Mouse (Mus musculus) fibroblast of lung, adult 2 months (primary cell): Measurements from ENCODE around the gene Wdpcp.
"Not testable (repeated sequence)": the region's sequence is repeated elsewhere in the genome, so short reads cannot be mapped to it uniquely, and the experiment has no call there.

Experiments used
- DNase-seq: peaks from one replicate; pipeline ENCODE4 v3.0.0-alpha.2; 2011; ENCODE audit warnings: low read depth

The Wdpcp gene

DNA sequence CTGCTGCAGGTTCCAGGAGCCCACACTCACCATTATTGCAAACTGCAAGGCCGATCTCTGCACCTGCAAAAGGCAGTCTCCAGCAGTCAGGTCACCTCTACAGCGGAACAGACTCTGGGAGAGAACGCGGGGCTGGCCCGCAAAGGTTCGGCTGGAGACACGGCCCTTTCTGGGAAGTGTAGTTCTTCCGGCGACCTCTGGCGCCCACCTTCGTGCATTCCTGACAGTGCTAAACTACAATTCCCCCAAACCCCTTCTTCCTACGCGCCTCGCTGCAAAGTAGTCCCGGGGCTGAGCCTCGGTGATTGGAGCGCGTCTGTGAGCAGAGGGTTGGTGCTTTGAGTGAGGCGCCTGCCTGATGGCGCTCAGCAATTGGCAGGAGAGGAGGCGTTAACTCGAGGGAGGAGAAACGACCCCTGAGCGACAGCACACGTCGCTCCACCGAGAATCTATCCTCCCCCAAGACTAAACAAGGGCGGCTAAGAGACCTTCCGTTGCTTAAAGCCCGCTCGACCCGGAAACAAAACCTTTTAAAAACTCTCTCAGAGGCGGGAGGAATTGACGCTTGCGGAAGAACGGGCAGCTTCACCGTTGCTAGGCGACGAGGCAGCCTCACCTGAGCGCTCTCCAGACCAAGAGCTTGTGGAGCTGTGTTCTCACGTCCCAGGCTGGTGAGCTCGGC lies at the start of gene Wdpcp, which contains the start of gene Mdh1:
Gene Wdpcp, plus strand, starts transcription at position 536 of the 682 bp plus-strand sequence.
Gene Mdh1, minus strand, starts transcription at position 668 of the 682 bp plus-strand sequence.
- peak; percentile 100 for DNase-seq

DNA sequence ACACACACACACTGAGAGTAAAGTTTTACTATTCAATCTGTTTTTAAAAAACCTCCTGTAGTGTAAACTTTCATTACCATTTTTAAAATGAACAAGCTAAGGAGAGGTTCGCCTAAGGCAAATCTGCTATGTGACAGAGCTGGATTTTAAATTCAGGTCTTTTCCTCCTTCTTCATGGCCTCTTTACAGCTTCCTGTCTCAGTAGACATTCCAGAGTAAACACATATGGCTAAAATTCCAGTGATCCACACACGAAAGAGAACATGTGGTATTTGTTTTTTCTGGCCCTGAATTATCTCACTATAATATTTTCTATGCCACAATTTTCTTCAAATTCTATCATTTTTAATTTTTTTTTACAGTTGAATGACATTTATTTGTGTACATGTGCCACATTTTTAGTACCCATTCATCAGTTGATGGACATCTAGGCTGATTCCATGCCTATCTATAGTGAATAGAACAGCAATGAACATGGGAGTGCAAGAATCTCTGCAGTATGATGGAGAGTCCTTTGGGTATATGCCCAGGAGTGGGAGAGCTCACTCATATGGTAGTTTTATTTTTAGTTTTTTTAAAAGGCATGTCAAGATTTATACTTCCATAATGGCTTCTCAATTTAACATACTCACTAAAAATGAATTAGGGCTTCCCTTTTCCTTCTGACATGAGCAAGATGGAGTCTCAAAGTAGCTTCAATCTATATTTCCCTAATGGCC lies 43.2 kb upstream of the Wdpcp start:
- DNase-seq, result no peak

DNA sequence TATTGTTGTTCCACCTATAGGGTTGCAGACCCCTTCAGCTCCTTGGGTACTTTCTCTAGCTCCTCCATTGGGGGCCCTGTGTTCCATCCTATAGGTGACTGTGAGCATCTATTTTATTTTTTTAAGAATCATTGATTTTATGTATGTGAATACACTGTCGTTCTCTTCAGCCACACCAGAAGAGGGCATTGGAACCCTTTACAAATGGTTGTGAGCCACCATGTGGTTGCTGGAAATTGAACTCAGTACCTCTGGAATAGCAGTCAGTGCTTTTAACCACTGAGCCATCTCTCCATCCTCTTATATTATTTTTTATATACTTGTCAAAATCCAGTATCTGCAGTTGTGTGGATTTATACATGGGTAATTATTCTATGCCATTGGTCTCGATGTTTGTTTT lies 41.2 kb upstream of the Wdpcp start:
- not testable (repeated sequence) for DNase-seq

DNA sequence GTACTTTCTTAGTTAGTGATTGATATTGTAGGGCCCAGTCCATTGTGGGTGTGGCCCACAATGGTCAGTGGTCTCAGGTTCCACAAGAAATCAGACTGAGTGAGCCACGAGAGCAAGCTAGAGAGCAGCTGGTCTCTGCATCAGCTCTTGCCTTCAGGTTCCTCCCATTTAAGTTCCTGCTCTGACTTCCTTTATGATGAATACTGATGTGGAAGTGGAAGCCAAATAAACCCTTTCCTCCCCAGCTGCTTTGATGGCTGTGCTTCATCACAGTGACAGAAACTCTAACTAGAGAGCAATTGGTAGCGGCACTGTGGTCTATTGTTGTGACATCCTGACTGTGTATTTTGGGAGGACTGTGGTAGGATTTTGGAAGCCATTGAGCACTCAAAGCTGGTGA lies 32.0 kb upstream of the Wdpcp start:
- no peak for DNase-seq

DNA sequence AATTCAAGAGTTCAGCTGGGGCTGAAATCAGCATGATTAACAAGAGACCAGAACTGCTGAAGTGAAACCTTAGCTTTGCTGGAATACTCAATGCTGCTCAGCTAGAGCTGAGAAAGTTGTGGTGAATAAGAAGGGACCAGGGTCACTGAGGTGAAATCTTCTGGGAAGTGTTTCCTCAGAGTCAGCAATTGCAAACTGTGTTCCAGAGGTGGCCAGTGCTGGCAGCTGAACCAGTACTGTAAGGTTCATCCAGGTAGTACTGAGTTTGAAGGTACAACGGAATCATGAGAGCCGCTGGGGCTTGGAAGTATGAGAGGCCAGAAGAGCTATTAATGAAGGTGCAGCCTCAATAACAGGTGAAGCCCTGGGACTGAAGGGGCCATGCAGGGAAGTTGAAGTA lies 31.4 kb upstream of the Wdpcp start:
- DNase-seq, result no peak

DNA sequence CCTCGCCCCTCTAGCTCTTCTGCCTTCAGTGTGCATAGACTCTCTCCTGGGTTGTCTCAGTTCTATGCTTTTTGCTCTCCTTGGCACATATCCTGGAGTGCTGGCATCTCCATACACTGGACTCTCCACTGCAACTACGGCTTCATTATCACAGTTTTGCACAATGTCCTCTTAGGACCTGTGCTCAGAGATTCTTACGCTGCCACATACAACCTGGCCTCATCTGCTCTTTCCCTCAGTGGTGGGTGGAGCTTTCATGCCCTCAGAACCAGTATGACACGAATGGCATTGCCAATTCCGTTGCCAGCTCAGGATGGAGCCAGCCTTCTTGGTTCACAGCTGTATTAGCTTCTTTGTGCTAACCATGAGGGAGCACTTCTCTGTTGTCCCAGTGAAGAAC lies 29.3 kb upstream of the Wdpcp start:
- no peak for DNase-seq

DNA sequence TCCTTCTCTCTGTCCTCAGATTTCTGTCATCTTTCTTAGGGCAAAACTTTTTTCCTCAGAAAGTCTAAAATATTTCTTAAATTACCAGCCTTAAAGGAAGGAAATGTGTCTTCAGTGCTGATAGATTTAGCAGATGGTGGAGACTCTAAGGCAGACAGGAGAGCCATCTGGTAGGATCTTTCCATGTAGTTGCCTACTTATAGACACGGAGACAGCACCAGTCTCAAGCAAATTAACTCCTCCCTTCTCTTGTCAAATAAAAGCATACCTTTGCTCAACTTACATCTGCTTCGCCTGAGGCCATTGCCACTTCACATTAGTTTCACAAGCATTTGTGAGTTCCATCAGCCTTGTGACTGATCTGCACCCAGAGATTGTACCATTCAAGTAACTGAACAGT lies 27.0 kb upstream of the Wdpcp start:
- no peak for DNase-seq

DNA sequence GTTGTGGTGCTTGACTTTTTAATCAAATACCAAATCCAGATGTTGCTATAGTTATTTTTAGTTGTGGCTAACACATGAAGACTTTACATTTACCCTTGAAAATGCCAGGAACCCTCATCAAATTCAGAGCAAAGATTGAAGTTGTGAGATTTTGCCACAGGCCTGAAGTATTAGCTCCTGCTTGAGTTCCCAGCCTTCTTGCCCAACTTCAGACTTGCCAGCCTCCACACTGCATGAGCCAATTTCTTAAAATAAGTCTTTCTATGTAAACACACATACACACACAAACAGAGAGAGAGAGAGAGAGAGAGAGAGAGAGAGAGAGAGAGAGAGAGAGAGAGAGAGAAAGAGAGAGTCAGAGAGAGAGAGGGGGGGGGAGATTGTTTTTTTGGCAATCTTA lies 26.1 kb upstream of the Wdpcp start:
- no peak for DNase-seq

DNA sequence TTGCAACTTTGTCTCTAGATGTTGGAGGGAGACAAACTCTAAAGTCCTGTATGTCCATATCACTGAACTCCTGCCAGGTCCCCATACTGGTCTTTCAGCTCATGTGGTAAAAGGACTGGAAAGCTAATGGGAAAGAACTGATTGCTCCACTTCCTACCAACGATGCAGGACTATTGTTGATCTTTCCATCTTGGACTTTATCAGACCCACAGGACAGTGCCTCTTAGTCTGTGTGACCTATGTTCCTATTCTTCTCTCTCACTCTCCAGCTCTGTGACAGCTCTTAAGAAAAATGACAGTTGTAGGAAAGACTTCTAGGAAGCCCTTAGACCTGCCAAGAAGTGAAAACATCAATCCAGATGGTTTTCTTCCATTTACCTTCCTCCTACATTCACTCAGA lies 25.4 kb upstream of the Wdpcp start:
- DNase-seq, result no peak

DNA sequence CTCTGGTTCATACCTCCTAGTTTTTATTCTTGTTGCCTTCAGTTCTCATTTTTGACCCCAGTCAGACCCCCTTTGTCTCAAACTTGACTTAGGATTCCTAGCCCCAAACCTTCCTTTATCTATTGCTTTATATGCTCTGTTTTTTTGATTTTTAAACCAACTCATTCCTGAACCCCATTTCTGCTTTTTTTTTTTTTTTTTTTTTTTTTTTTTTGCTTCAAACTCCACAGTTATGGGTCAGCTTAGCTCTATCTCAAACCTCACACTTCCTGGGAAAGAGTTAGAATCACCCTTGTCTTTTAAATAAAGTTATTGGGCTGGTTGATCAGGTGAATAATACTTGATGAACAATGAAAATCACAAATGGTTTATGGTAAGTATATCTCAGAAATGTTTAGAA lies 24.5 kb upstream of the Wdpcp start:
- DNase-seq, result no peak

DNA sequence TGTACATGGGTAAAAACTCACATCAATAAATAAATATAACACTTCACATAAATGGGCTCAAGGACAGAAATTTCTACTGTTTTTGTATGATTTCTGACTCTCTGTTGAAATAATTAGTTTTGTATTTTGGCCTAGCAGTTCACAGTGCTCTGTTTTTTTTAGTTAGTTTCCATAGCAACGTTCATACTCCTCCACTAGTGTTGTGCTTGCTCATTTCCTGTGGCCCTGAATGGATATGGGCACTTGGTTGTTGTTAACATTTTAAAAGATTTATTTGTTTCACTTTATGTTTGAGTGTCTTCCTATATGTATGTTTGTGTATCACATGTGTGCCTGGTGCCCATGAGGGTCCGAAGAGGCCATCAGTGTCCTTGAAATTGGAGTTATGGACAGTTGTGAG lies 23.0 kb upstream of the Wdpcp start:
- no peak for DNase-seq

DNA sequence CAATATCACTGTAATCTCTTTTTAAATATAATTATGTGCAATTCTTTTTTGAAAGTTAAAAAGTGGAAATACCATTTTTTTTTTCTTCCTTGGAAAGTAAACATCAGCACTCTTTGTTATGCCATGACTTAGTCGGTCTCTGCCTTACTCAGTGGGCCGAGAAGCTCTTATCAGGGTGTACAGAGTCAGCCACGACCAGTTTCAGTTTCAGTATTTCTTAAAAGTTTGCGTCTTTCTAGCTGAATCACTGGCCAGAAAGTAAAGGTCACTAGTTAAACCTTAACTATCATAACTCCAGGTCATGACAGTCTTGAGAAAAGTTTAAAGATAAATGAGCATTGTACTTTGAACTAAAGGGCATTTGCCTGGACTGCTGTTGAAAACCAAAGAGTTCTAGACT lies 22.3 kb upstream of the Wdpcp start:
- DNase-seq, result no peak

DNA sequence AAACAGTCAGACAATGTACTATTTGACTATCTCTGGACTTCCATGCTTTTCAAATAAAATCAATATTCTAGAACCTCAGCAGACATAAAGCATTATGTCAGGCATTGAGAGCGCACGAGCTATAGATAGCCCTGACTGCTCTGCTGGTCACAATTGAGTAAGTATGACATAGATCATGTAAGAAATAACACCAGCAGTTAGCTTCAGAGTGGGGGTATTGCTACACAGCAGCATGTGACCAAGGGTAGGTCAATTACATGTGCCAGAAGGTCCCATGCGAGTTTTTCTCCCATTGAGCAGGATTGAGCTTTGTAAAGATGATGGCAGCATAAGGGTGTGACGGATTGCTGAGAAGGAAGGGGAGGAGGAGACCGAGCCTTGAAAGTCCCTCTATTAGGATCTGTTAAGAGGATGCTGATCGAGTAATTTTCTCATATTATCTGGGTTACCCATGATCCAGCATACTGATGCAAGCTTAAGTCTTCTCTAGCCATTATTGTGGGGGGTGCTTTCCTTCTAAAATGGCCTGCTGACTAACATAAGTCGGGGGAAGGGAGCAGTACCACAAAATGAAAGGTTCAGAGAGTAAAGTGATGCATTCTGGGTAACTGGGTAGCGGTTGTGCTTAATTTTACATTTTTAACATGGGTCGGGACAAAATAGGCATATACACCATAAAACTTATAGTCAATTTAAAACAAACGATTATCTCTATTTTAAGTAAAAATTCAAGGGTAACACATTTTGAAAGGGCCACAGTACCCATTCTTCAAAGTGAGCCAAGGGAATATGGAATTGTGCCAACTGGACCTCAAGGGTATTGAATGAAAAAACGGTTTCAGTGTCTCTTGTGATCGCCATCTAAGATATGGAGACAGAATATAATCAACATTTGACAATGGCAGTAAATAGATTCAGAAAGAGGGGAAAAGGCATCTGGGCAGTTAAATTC lies 21.5 kb upstream of the Wdpcp start:
- no peak for DNase-seq

DNA sequence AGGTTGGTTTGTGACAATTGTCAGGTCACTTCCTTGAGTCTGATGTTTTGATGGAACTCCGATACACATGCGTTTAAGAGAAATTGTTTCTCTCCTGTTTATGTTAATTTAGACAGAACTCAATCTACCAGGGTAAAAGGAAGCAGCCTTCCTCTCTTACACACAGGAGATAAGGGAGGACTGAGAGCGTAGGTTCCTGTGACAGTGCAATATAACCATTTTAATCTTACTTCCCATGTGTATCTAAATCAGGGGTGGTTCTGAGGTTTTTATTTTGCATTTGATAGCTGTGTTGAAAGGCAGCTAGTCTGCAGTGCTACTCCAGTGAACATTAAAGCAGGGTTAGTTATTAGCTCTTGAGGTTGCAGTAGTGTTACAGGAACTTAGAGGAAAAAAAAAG lies 20.0 kb upstream of the Wdpcp start:
- DNase-seq, result no peak

DNA sequence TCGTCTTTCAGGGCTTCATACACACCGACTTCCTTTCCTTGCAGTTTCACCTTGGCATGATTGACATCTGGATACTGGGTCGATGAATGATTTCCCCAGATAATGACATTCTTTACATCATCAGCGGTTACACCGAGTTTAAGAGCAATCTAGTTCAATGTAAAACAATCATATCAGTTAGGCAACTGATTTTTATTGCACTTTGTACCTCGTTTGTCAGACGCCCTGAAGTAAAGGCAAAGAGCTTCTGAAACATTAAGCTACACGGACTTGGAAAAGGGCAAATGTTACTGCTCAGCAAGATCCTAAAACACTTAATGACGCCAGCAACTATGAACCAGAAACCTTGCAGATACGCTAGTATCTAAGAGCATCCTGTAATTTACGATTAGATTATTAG lies 12.3 kb upstream of the Wdpcp start:
- no peak for DNase-seq

DNA sequence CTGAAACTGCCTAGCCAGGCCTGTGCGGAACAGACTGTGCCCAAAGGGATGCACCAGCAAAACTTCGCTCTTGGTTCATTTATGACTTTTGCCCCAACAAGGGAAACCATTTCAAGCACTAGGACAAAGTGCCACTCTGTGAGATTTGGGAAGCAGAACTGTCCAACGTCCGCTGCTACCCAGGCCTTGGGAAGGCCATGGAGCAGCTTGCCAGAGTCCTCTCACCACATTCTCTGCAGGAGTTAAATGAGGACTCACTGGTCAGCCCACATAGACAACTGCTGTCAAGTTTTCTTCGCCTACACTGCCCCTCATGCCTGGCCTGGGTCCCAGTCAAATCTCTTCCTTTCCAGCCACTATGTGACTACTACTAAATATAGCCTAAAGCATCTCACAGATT lies 10.7 kb upstream of the Wdpcp start:
- no peak for DNase-seq

DNA sequence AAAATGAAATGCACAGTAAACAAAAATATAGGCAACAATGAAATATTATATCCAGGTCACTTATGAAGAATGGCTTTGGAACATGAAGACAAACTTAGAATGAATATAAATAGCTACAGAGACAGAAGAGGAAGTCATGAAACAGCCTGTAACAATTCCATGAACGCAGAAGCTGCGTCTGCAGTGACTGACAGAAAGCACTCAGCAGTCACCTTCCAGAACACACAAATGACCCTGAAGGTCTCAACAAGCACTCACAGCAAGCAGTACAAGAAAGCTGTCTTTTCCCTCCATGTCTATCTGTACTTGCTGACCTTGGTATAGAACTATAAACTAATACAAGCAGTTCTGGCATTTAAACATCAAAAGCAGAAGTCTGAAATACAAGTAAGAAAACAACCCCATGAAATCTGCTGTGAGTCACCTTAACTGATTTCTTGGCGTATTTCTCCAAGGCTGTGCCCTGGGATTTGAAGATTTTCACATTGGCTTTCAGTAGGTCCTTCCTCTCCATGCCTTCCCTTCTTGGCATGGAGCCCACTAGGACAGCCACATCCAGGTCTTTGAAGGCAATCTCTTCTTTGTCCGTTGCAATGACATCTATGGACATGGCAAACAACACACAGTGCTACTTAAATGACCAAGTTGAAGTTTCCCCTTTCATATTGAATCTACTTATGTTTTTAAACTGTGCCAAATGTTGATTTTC lies 8.3 kb upstream of the Wdpcp start:
- no peak for DNase-seq

DNA sequence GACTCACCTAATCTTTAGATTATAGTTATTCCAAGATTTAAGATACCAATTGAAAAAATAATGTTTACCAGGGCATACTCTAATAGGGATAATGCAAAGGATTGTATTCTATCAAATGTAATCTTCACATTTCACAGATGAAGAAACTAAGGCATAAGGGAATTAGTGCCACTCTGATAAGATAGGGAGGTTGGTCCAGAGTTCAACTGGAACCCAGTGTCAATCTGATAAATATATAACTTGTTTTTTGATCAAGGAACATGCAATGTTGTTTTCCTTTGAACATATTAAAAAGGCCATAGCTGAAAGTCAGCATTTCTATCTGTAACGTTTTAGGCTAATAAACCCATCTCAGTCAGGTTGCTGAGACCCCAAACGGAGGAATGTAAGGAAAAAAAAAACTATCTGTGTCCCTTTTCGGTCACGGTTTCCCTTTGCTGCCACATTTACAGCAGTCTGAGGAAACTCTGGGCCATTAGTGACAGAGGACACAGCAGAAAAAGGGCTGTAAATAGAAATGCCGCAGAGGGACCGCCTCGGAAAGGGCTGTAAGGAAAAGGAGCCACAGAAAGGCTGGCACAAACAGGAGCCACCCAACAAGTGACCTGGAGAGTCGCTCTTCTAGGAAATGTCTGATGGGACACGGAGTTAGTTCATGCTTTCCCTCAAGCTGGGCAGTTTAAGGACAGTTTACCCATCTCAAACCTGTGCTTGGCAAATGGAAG lies 7.2 kb upstream of the Wdpcp start:
- DNase-seq, result no peak

DNA sequence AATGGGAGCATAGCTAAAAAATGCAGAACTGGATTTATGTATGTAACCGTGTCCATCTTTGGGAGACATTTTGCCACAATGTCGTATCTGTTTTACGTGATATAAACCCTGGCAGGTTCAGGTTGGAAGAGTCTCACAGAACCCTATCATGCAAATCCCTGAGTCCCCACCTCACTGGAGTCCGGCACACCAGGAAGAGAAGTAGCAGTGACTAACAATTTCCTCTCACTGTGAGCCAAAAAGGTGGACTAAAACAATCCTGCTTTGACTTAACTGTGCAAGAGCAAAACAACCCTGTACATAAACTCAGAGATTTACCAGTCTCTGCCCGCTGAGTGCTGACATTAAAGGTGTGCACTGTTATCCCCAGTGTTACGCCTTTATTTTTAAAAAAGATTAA lies 5.1 kb upstream of the Wdpcp start:
- DNase-seq, result no peak

DNA sequence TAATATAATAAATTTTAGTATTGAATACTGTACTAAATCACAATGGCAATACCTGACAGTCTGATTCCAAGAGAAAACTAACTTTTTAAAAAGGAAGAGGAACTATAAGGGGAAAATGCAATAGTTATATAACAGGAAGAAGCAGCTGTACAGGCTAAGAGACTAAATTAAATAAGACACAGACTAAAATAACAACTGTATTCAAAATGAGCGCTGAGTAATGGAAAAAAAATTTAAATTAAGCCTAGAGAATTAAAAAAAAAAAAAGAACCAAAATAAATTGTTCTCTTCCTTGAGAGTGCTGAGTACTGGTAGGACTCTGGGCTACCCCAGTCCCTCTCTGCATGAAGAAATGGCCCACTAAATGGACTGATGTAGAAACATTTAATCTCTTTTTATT lies 4.3 kb upstream of the Wdpcp start:
- DNase-seq, result no peak

DNA sequence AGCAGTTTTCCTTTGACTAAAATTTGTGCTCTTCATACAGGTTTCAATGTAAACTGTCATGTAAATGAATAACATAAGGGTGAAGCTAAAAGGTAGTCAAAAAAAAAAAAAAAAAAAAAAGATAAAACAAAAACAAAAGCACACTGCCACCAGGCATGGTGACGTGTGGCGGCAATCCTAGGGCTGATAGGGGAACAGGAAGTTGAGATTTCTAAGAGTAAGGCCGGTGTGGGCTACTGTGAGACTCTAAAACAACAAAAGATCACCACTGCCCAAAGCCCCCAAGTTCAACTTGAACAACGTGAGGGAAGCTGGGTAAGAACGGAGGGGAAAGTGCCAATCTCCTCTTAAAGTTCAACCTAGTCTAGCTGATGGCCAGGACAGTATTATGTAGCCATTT lies 3.0 kb upstream of the Wdpcp start:
- no peak for DNase-seq
